9 mouse cellular contexts compared by ENCODE assay signal in genomic region chr12:111474893-111475643, GRCm38 (mm10). TPM values are rescaled to one million over a fixed set of nuclear protein-coding genes. Genes with fewer than 3 reads are reported as not detected.
DNase-seq lines count a peak whose midpoint lies in the region; ATAC-seq and TF ChIP-seq lines count a peak whose summit lies in the region.
"Had no signal": no experiment of that assay in that cellular context is flagged by ENCODE, and none has a peak within 500 bp of the region (broad histone marks: within the 10 kb centered on the region; RNA-seq: fewer than 3 reads in every experiment).

No protein-coding gene starts in this region.

- no peaks in the 10 kb centered on the region for H3K9me3 ChIP-seq in forebrain, postnatal 0 days (ENCODE audit: low read length)
- H3K9me3 ChIP-seq in forebrain, embryonic 13.5 days (replicated peaks) = no peaks in the 10 kb centered on the region
- H3K9me3 ChIP-seq in E14TG2a.4 (ENCODE audit: low read length) = no peaks in the 10 kb centered on the region
- peaks cover 2% of the 10 kb centered on the region; the same call in 1 of the 2 replicates for H3K9me3 ChIP-seq in kidney, embryonic 14.5 days (ENCODE audit: control insufficient read depth, low read length)
- H3K9me3 ChIP-seq: embryonic facial prominence, embryonic 13.5 days had no signal

- no peaks in the 10 kb centered on the region for H3K36me3 ChIP-seq in forebrain, postnatal 0 days (ENCODE audit: insufficient read depth)
- no peaks in the 10 kb centered on the region for H3K36me3 ChIP-seq in forebrain, embryonic 13.5 days (ENCODE audit: poor library complexity, severe bottlenecking)
- no peaks in the 10 kb centered on the region for H3K36me3 ChIP-seq in E14TG2a.4 (ENCODE audit: insufficient read depth, low read length)
- no peaks in the 10 kb centered on the region for H3K36me3 ChIP-seq in kidney, embryonic 14.5 days (ENCODE audit: control insufficient read depth, insufficient read depth, low read length)
- H3K36me3 ChIP-seq: embryonic facial prominence, embryonic 13.5 days had no signal

- H3K27ac ChIP-seq in forebrain, postnatal 0 days (ENCODE audit: low read depth, low read length) = no peak overlapping the region
- no peak overlapping the region; the same call in 1 of the 2 replicates for H3K27ac ChIP-seq in forebrain, embryonic 13.5 days
- H3K27ac ChIP-seq in gastrocnemius, adult 2 months = peak overlapping the region; percentile 68
- peak overlapping the region; percentile 55; the same call in 1 of the 2 replicates for H3K27ac ChIP-seq in kidney, embryonic 14.5 days (ENCODE audit: low read depth, low read length)
- H3K27ac ChIP-seq: embryonic facial prominence, embryonic 13.5 days had no signal

- TF ChIP-seq CTCF in forebrain, postnatal 0 days (IDR thresholded peaks at IDR 0.05; ENCODE audit: low read depth) = no peak
- TF ChIP-seq CTCF in E14TG2a.4 (conservative IDR thresholded peaks at IDR 0.05; ENCODE audit: low read length) = peak; percentile 44
- peak; percentile 51 for TF ChIP-seq CTCF in gastrocnemius, adult 2 months (IDR thresholded peaks at IDR 0.05)

- DNase-seq in forebrain, postnatal 0 days = peak; percentile 52
- DNase-seq in gastrocnemius, adult 2 months = peak; percentile 95
- DNase-seq in lung, postnatal 25 days (ENCODE audit: low spot score) = peak; percentile 49
- DNase-seq in urinary bladder, postnatal 25 days (ENCODE audit: low spot score) = peak; percentile 50
- no peak for DNase-seq in embryo, embryonic 11 days

- no peak overlapping the region for H3K9ac ChIP-seq in forebrain, postnatal 0 days
- H3K9ac ChIP-seq in forebrain, embryonic 13.5 days = no peak overlapping the region
- no peak overlapping the region for H3K9ac ChIP-seq in kidney, embryonic 14.5 days (ENCODE audit: low read depth, low read length)
- H3K9ac ChIP-seq: embryonic facial prominence, embryonic 13.5 days had no signal

- no peak overlapping the region for H3K4me2 ChIP-seq in forebrain, postnatal 0 days (ENCODE audit: low read depth)
- H3K4me2 ChIP-seq in forebrain, embryonic 13.5 days = no peak overlapping the region
- no peak overlapping the region for H3K4me2 ChIP-seq in kidney, embryonic 14.5 days (replicated peaks; ENCODE audit: low read depth, low read length)
- H3K4me2 ChIP-seq: embryonic facial prominence, embryonic 13.5 days had no signal

- H3K4me1 ChIP-seq in forebrain, postnatal 0 days (ENCODE audit: insufficient read depth) = no peaks in the 10 kb centered on the region
- H3K4me1 ChIP-seq in forebrain, embryonic 13.5 days = peaks cover 18% of the 10 kb centered on the region; the same call in 1 of the 2 replicates
- no peaks in the 10 kb centered on the region for H3K4me1 ChIP-seq in E14TG2a.4 (replicated peaks; ENCODE audit: low read depth, low read length)
- H3K4me1 ChIP-seq in kidney, embryonic 14.5 days (ENCODE audit: control insufficient read depth, insufficient read depth, low read length) = peaks cover 12% of the 10 kb centered on the region; the same call in 1 of the 2 replicates

- no peaks in the 10 kb centered on the region for H3K27me3 ChIP-seq in forebrain, postnatal 0 days (ENCODE audit: insufficient read depth, low read length)
- no peaks in the 10 kb centered on the region for H3K27me3 ChIP-seq in forebrain, embryonic 13.5 days
- H3K27me3 ChIP-seq in E14TG2a.4 (ENCODE audit: insufficient read depth, low read length) = peaks cover 42% of the 10 kb centered on the region
- H3K27me3 ChIP-seq in kidney, embryonic 14.5 days (ENCODE audit: control insufficient read depth, insufficient read depth, low read length) = no peaks in the 10 kb centered on the region

- 43% methylated on average over 8 of the region's 8 CpGs for WGBS in forebrain, postnatal 0 days
- 55% methylated on average over 8 of the region's 8 CpGs for WGBS in forebrain, embryonic 13.5 days
- WGBS in kidney, embryonic 14.5 days = 39% methylated on average over 8 of the region's 8 CpGs

- intact Hi-C loops in gastrocnemius, adult 2 months (cut with DNase I) = no loop called here

- no peak overlapping the region for H3K4me3 ChIP-seq in forebrain, postnatal 0 days (ENCODE audit: low read depth, low read length)
- no peak overlapping the region for H3K4me3 ChIP-seq in forebrain, embryonic 13.5 days
- no peak overlapping the region for H3K4me3 ChIP-seq in E14TG2a.4 (replicated peaks; ENCODE audit: low read length)
- no peak overlapping the region for H3K4me3 ChIP-seq in gastrocnemius, adult 2 months
- H3K4me3 ChIP-seq in kidney, embryonic 14.5 days (ENCODE audit: low read length) = no peak overlapping the region
- H3K4me3 ChIP-seq: embryonic facial prominence, embryonic 13.5 days had no signal

- peak; percentile 54 for ATAC-seq in forebrain, postnatal 0 days
- ATAC-seq in forebrain, embryonic 13.5 days = no peak
- peak; percentile 82 for ATAC-seq in kidney, embryonic 14.5 days (ENCODE audit: low FRiP score, low TSS enrichment)

RNA-seq across cellular contexts. Expression of gene Gm266, which starts 10.6 kb away (rescaled TPM):
- 5.1 and 5.4 TPM in 2 replicates for total RNA-seq in forebrain, postnatal 0 days (2014; rRNA removed)
- polyA plus RNA-seq in forebrain, postnatal 0 days (2015; fragmentation: Nextera tagmentation; extraction: Ambion mirVana) = 3.7 and 5.2 TPM in 2 replicates
- 0.40 and 1.0 TPM in 2 replicates for polyA plus RNA-seq in forebrain, embryonic 13.5 days (2015; fragmentation: Nextera tagmentation; extraction: Ambion mirVana)
- under 1 TPM; 0.20 to 0.33 TPM for total RNA-seq in gastrocnemius, adult 2 months (2021)
- 123 and 137 TPM in 2 replicates for polyA plus RNA-seq in kidney, embryonic 14.5 days (2014; fragmentation: Nextera tagmentation; extraction: Ambion mirVana)

RNA-seq across cellular contexts. Expression of gene Tnfaip2, which starts 32.8 kb away (rescaled TPM):
- 1.0 and 4.8 TPM in 2 replicates for total RNA-seq in forebrain, postnatal 0 days (2014; rRNA removed)
- polyA plus RNA-seq in forebrain, postnatal 0 days (2015; fragmentation: Nextera tagmentation; extraction: Ambion mirVana) = 0.33 and 1.2 TPM in 2 replicates
- polyA plus RNA-seq in forebrain, embryonic 13.5 days (2015; fragmentation: Nextera tagmentation; extraction: Ambion mirVana) = 0.60 and 1.2 TPM in 2 replicates
- 10 to 100 TPM; 29.1 to 54.8 TPM for total RNA-seq in gastrocnemius, adult 2 months (2021)
- 16.5 and 18.8 TPM in 2 replicates for polyA plus RNA-seq in kidney, embryonic 14.5 days (2014; fragmentation: Nextera tagmentation; extraction: Ambion mirVana)

RNA-seq across cellular contexts. Expression of gene Exoc3l4, which starts 58.3 kb away (rescaled TPM):
- total RNA-seq in forebrain, postnatal 0 days (2014; rRNA removed) = 2.1 TPM in 2 replicates
- 1.5 and 2.0 TPM in 2 replicates for polyA plus RNA-seq in forebrain, postnatal 0 days (2015; fragmentation: Nextera tagmentation; extraction: Ambion mirVana)
- 1.2 and 2.3 TPM in 2 replicates for polyA plus RNA-seq in forebrain, embryonic 13.5 days (2015; fragmentation: Nextera tagmentation; extraction: Ambion mirVana)
- 1 to 10 TPM in 1 of 2 experiments, under 1 TPM in 1; 0.56 to 1.5 TPM for total RNA-seq in gastrocnemius, adult 2 months (2021)
- 10.8 and 10.9 TPM in 2 replicates for polyA plus RNA-seq in kidney, embryonic 14.5 days (2014; fragmentation: Nextera tagmentation; extraction: Ambion mirVana)

Comparison
In these comparisons a context has a peak if more than half of its experiments do, and no peak if none do; other contexts are left out.
1. H3K27ac ChIP-seq: peak in gastrocnemius, adult 2 months (single experiment) and kidney, embryonic 14.5 days (single experiment); none in forebrain, postnatal 0 days (single experiment) and forebrain, embryonic 13.5 days (single experiment).
2. RNA of gene Gm266, which starts 10.6 kb away (polyA plus RNA-seq): 123 to 137 TPM in kidney, embryonic 14.5 days; 3.7 to 5.2 TPM in forebrain, postnatal 0 days and 0.40 to 1.0 TPM in forebrain, embryonic 13.5 days; every median in the first group is over 10 times any median in the second.